ENCODE assay signal across 8 mouse cellular contexts in genomic region chr3:101377256-101378024, GRCm38 (mm10). TPM values are rescaled to one million over a fixed set of nuclear protein-coding genes. Genes with fewer than 3 reads are reported as not detected.
DNase-seq lines count a peak whose midpoint lies in the region; ATAC-seq and TF ChIP-seq lines count a peak whose summit lies in the region.

No protein-coding gene starts in this region.

- H3K36me3 ChIP-seq in kidney, embryonic 14.5 days (ENCODE audit: control insufficient read depth, insufficient read depth, low read length): no peaks in the 10 kb centered on the region
- no peaks in the 10 kb centered on the region for H3K36me3 ChIP-seq in ES-E14 (ENCODE audit: control insufficient read depth, insufficient read depth, low read length, poor library complexity, severe bottlenecking)
- H3K36me3 ChIP-seq in forebrain, embryonic 11.5 days (ENCODE audit: control insufficient read depth, insufficient read depth, low read length): no peaks in the 10 kb centered on the region
- H3K36me3 ChIP-seq in limb, embryonic 11.5 days (ENCODE audit: control insufficient read depth, insufficient read depth, low read length): no peaks in the 10 kb centered on the region; the same call in 1 of the 2 replicates
- no peaks in the 10 kb centered on the region for H3K36me3 ChIP-seq in neural tube, embryonic 13.5 days

- no peaks in the 10 kb centered on the region for H3K9me3 ChIP-seq in kidney, embryonic 14.5 days (ENCODE audit: control insufficient read depth, low read length)
- H3K9me3 ChIP-seq in ES-E14 (ENCODE audit: control insufficient read depth, insufficient read depth, low read depth, low read length): no peaks in the 10 kb centered on the region
- no peaks in the 10 kb centered on the region for H3K9me3 ChIP-seq in forebrain, embryonic 11.5 days (ENCODE audit: control insufficient read depth, low read length)
- H3K9me3 ChIP-seq in limb, embryonic 11.5 days (ENCODE audit: control insufficient read depth, low read length): no peaks in the 10 kb centered on the region
- no peaks in the 10 kb centered on the region for H3K9me3 ChIP-seq in neural tube, embryonic 13.5 days

- H3K27me3 ChIP-seq in kidney, embryonic 14.5 days (ENCODE audit: control insufficient read depth, insufficient read depth, low read length): no peaks in the 10 kb centered on the region
- H3K27me3 ChIP-seq in forebrain, embryonic 11.5 days (ENCODE audit: control insufficient read depth, insufficient read depth, low read length): no peaks in the 10 kb centered on the region
- H3K27me3 ChIP-seq in limb, embryonic 11.5 days (ENCODE audit: control insufficient read depth, insufficient read depth, low read length): no peaks in the 10 kb centered on the region
- no peaks in the 10 kb centered on the region for H3K27me3 ChIP-seq in neural tube, embryonic 13.5 days

- peak overlapping the region; percentile 98 for H3K4me2 ChIP-seq in kidney, embryonic 14.5 days (replicated peaks; ENCODE audit: low read depth, low read length)
- peak overlapping the region; percentile 97 for H3K4me2 ChIP-seq in forebrain, embryonic 11.5 days (ENCODE audit: low read depth, low read length, severe bottlenecking)
- H3K4me2 ChIP-seq in limb, embryonic 11.5 days (ENCODE audit: low read depth, severe bottlenecking): peak overlapping the region; percentile 85
- H3K4me2 ChIP-seq in neural tube, embryonic 13.5 days: peak overlapping the region; percentile 90

- H3K4me1 ChIP-seq in kidney, embryonic 14.5 days (ENCODE audit: control insufficient read depth, insufficient read depth, low read length): peaks cover 33% of the 10 kb centered on the region
- peaks cover 18 to 44% of the 10 kb centered on the region in 2 experiments for H3K4me1 ChIP-seq in ES-E14 (ENCODE audit: control insufficient read depth in 2 of 2, insufficient read depth in 2 of 2, low read length in 2 of 2, poor library complexity in 1 of 2)
- H3K4me1 ChIP-seq in forebrain, embryonic 11.5 days (replicated peaks; ENCODE audit: control insufficient read depth, insufficient read depth, low read length): peaks cover 23% of the 10 kb centered on the region
- peaks cover 40% of the 10 kb centered on the region for H3K4me1 ChIP-seq in limb, embryonic 11.5 days (ENCODE audit: control insufficient read depth, insufficient read depth, low read length)
- H3K4me1 ChIP-seq in neural tube, embryonic 13.5 days (replicated peaks): peaks cover 46% of the 10 kb centered on the region

- H3K9ac ChIP-seq in kidney, embryonic 14.5 days (ENCODE audit: low read depth, low read length): peak overlapping the region; percentile 85
- peak overlapping the region; percentile 82 for H3K9ac ChIP-seq in ES-E14 (ENCODE audit: insufficient read depth, low read depth, low read length, poor library complexity, severe bottlenecking)
- peak overlapping the region; percentile 73 for H3K9ac ChIP-seq in forebrain, embryonic 11.5 days (ENCODE audit: low read length)
- H3K9ac ChIP-seq in limb, embryonic 11.5 days (ENCODE audit: low read length): peak overlapping the region; percentile 93
- H3K9ac ChIP-seq in neural tube, embryonic 13.5 days: peak overlapping the region; percentile 93

- no peak for DNase-seq in kidney, adult 8-10 months
- no peak for DNase-seq in ES-E14 (ENCODE audit: low read depth, low spot score)
- no peak for DNase-seq in forebrain, embryonic 11.5 days (ENCODE audit: low spot score)
- DNase-seq in limb, embryonic 11.5 days (ENCODE audit: low spot score): peak; percentile 46
- no peak for DNase-seq in layer of hippocampus, postnatal 25 days (ENCODE audit: extremely low spot score in 1 of 2, low spot score in 1 of 2)
- no peak for DNase-seq in frontal cortex, postnatal 25 days (ENCODE audit: low spot score in 2 of 2)

- WGBS in kidney, embryonic 14.5 days: under 1% methylated on average over 51 of the region's 62 CpGs
- under 1% methylated on average over 61 of the region's 62 CpGs for WGBS in forebrain, embryonic 11.5 days
- under 1% methylated on average over 53 of the region's 62 CpGs for whole genome bisulfite sequencing in limb, embryonic 11.5 days
- WGBS in neural tube, embryonic 13.5 days: under 1% methylated on average over 61 of the region's 62 CpGs

- H3K4me3 ChIP-seq in kidney, embryonic 14.5 days (ENCODE audit: low read length): peak overlapping the region; percentile 83
- H3K4me3 ChIP-seq in ES-E14 (ENCODE audit: insufficient read depth in 1 of 2, low read depth in 1 of 2, low read length in 2 of 2, poor library complexity in 1 of 2, severe bottlenecking in 1 of 2): peak overlapping the region; percentile 83 to 91
- peak overlapping the region; percentile 78 for H3K4me3 ChIP-seq in forebrain, embryonic 11.5 days (ENCODE audit: low read depth, low read length)
- H3K4me3 ChIP-seq in limb, embryonic 11.5 days (ENCODE audit: low read depth, low read length): peak overlapping the region; percentile 89
- peak overlapping the region; percentile 89 for H3K4me3 ChIP-seq in neural tube, embryonic 13.5 days

- H3K27ac ChIP-seq in kidney, embryonic 14.5 days (ENCODE audit: low read depth, low read length): no peak overlapping the region
- no peak overlapping the region for H3K27ac ChIP-seq in ES-E14 (ENCODE audit: insufficient read depth, low read depth, low read length, poor library complexity, severe bottlenecking)
- H3K27ac ChIP-seq in forebrain, embryonic 11.5 days (ENCODE audit: low read depth, low read length): no peak overlapping the region
- H3K27ac ChIP-seq in limb, embryonic 11.5 days (replicated peaks; ENCODE audit: low read depth, low read length): peak overlapping the region; percentile 68
- peak overlapping the region; percentile 82 for H3K27ac ChIP-seq in neural tube, embryonic 13.5 days (replicated peaks)

- ATAC-seq in kidney, embryonic 14.5 days (ENCODE audit: low FRiP score, low TSS enrichment): no peak
- peak; percentile 4; the same call in 1 of the 2 replicates for ATAC-seq in forebrain, embryonic 11.5 days (replicated peaks; ENCODE audit: low FRiP score)
- ATAC-seq in limb, embryonic 11.5 days (ENCODE audit: insufficient number of reproducible peaks, low FRiP score, low TSS enrichment, low read depth): no peak
- peak; percentile 30 for ATAC-seq in neural tube, embryonic 13.5 days (ENCODE audit: low read depth)

- in situ Hi-C loops in ES-E14 (cut with MboI; ENCODE audit: low sequenced_read_pairs in 2 of 2, unreplicated experiment in 2 of 2): no loop called here

TF ChIP-seq in ES-E14, 5 proteins besides CTCF, POLR2A, EP300 and RAD21:
- TF ChIP-seq CHD2 (IDR thresholded peaks at IDR 0.05; ENCODE audit: low read depth, low read length): no peak
- TF ChIP-seq MAFK (IDR thresholded peaks at IDR 0.05; ENCODE audit: insufficient read depth, low read depth, low read length): no peak
- TF ChIP-seq ZC3H11A (IDR thresholded peaks at IDR 0.05; ENCODE audit: borderline replicate concordance, low read depth, low read length): no peak
- no peak for TF ChIP-seq HCFC1 (IDR thresholded peaks at IDR 0.05; ENCODE audit: borderline replicate concordance, insufficient read depth, low read length)
- TF ChIP-seq ZNF384 (IDR thresholded peaks at IDR 0.05; ENCODE audit: low read depth, low read length): no peak

RNA-seq across cellular contexts. Expression of gene Igsf3, which starts 0.6 kb away (rescaled TPM):
- polyA plus RNA-seq in kidney, embryonic 14.5 days (2014; fragmentation: Nextera tagmentation; extraction: Ambion mirVana): 15.1 and 16.9 TPM in 2 replicates
- 22.9 and 49.5 TPM in 2 replicates for total RNA-seq in ES-E14 (2012; rRNA removed)
- polyA plus RNA-seq in forebrain, embryonic 11.5 days (2014; fragmentation: Nextera tagmentation; extraction: Ambion mirVana): 19.1 and 19.3 TPM in 2 replicates
- polyA plus RNA-seq in limb, embryonic 11.5 days (2014; fragmentation: Nextera tagmentation; extraction: Ambion mirVana): 57.5 and 60.1 TPM in 2 replicates
- polyA plus RNA-seq in neural tube, embryonic 13.5 days (2015; fragmentation: Nextera tagmentation; extraction: Ambion mirVana): 76.9 and 80.0 TPM in 2 replicates
- 10 to 100 TPM; 18.8 to 24.3 TPM for total RNA-seq in layer of hippocampus, postnatal 25 days (2021)

Comparison
In these comparisons a context has a peak if more than half of its experiments do, and no peak if none do; other contexts are left out.
1. ATAC-seq: peak in forebrain, embryonic 11.5 days (single experiment) and neural tube, embryonic 13.5 days (single experiment); none in kidney, embryonic 14.5 days (single experiment) and limb, embryonic 11.5 days (single experiment).
2. H3K27ac ChIP-seq: peak in limb, embryonic 11.5 days (single experiment) and neural tube, embryonic 13.5 days (single experiment); none in kidney, embryonic 14.5 days (single experiment), ES-E14 (single experiment) and forebrain, embryonic 11.5 days (single experiment).
3. Peak in every context shown above with its lines, with median percentiles within 50 percentile points of each other: H3K4me2 ChIP-seq, H3K4me3 ChIP-seq and H3K9ac ChIP-seq.